Comparison of ENCODE assay signal across 16 mouse cellular contexts in genomic region chr5:110276391-110276790, GRCm38 (mm10).
"Had no signal": no experiment of that assay in that cellular context is flagged by ENCODE, and none has a peak within 500 bp of the region (broad histone marks: within the 10 kb centered on the region; RNA-seq: fewer than 3 reads in every experiment).

No protein-coding gene starts in this region.

- DNase-seq: heart, postnatal 10 days; heart, postnatal 14 days; heart, postnatal 36 days; heart, postnatal 4 days; kidney, adult 11 months; kidney, adult 18-20 months; kidney, adult 2 months; kidney, adult 8-10 months; kidney, adult 9 months; kidney, postnatal 10 days; kidney, postnatal 14 days; kidney, postnatal 25 days; kidney, postnatal 36 days; kidney, postnatal 4 days; layer of hippocampus, adult 9-11 months; layer of hippocampus, postnatal 36 days had no signal
